Mouse (Mus musculus) forebrain, embryonic 16.5 days (tissue): ENCODE measurements around the gene Csdc2. TPM values are rescaled to one million over a fixed set of nuclear protein-coding genes. Genes with fewer than 3 reads are reported as not detected.
"Not testable (repeated sequence)": the region's sequence is repeated elsewhere in the genome, so short reads cannot be mapped to it uniquely, and the experiment has no call there.

ENCODE experiments used
- ATAC-seq: fragments of 200-750 bp; cut with Nextera tagmentation; 2 replicates; pipeline ENCODE4 v1.8.0; 2017; ENCODE audit warnings: mild to moderate bottlenecking, moderate library complexity
- H3K27ac ChIP-seq: fragments of 300-500 bp; sonication (generic); 2 replicates; pipeline ENCODE4 v1.5.1; 2014; ENCODE audit warnings: low read length, control low read depth
- H3K27me3 ChIP-seq: fragments of 300-500 bp; sonication (generic); replicated peaks from 2 replicates; pipeline ENCODE4 v1.6.1; 2014; ENCODE audit warnings: low read length; ENCODE audit not compliant: control insufficient read depth, insufficient read depth
- H3K36me3 ChIP-seq: fragments of 300-500 bp; sonication (generic); 2 replicates; pipeline ENCODE4 v1.6.1; 2014; ENCODE audit not compliant: control insufficient read depth, insufficient read depth
- H3K4me1 ChIP-seq: fragments of 300-500 bp; sonication (generic); replicated peaks from 2 replicates; pipeline ENCODE4 v1.6.1; 2014; ENCODE audit warnings: low read length; ENCODE audit not compliant: control insufficient read depth, insufficient read depth
- H3K4me2 ChIP-seq: fragments of 300-500 bp; sonication (generic); 2 replicates; pipeline ENCODE4 v1.6.1; 2014; ENCODE audit warnings: mild to moderate bottlenecking, low read length, control low read depth
- H3K4me3 ChIP-seq: fragments of 300-500 bp; sonication (generic); replicated peaks from 2 replicates; pipeline ENCODE4 v1.5.1; 2014; ENCODE audit warnings: mild to moderate bottlenecking, low read length, control low read depth
- H3K9ac ChIP-seq: fragments of 300-500 bp; sonication (generic); replicated peaks from 2 replicates; pipeline ENCODE4 v1.6.1; 2014; ENCODE audit warnings: low read depth, low read length, control low read depth
- H3K9me3 ChIP-seq: fragments of 300-500 bp; sonication (generic); 2 replicates; pipeline ENCODE4 v1.6.1; 2016; ENCODE audit warnings: low read length; ENCODE audit not compliant: control insufficient read depth
- WGBS: fragments of 180-500 bp; shearing (Covaris S2); extraction: QIAGEN DNeasy Blood & Tissue Kit; methylation state at CpG from one replicate; pipeline ENCODE4 v1.1.7; 2014; 5-methylcytosine and 5-hydroxymethylcytosine counted together
- polyA plus RNA-seq: library from polyadenylated mRNA; unstranded; fragments of >200 nt; fragmentation: Nextera tagmentation; extraction: Ambion mirVana; gene quantifications from 2 replicates; pipeline ENCODE4 v1.2.1, GENCODE M21; 2015

The Csdc2 gene
- polyA plus RNA-seq, 1 experiment from 2014 or later: 182 TPM

- 28% methylated on average over 2 of the region's 2 CpGs for WGBS
- no peak overlapping the region for H3K4me2 ChIP-seq
- ATAC-seq: no peak
- no peak overlapping the region for H3K27ac ChIP-seq
- no peak overlapping the region for H3K9ac ChIP-seq
- H3K36me3 ChIP-seq: peaks cover 24% of the 10 kb centered on the region
- H3K4me1 ChIP-seq: no peaks in the 10 kb centered on the region
- no peaks in the 10 kb centered on the region for H3K27me3 ChIP-seq
- no peaks in the 10 kb centered on the region for H3K9me3 ChIP-seq
- no peak overlapping the region for H3K4me3 ChIP-seq
These were observed 31.6 kb upstream of the Csdc2 start for GRCm38 (mm10) chr15:81904939-81905338.

- Histone ChIP-seq H3K4me1 (no peaks in the 10 kb centered on the region), H3K27me3 (no peaks in the 10 kb centered on the region), H3K4me3 (no peak overlapping the region), H3K9me3 (no peaks in the 10 kb centered on the region), H3K9ac (no peak overlapping the region), H3K36me3 (peaks cover 32% of the 10 kb centered on the region), H3K27ac (no peak overlapping the region), H3K4me2 (no peak overlapping the region)
- WGBS: 90% methylated on average over 8 of the region's 8 CpGs
- ATAC-seq: no peak
These were observed 28.6 kb upstream of the Csdc2 start for GRCm38 (mm10) chr15:81907953-81908352.

DNA sequence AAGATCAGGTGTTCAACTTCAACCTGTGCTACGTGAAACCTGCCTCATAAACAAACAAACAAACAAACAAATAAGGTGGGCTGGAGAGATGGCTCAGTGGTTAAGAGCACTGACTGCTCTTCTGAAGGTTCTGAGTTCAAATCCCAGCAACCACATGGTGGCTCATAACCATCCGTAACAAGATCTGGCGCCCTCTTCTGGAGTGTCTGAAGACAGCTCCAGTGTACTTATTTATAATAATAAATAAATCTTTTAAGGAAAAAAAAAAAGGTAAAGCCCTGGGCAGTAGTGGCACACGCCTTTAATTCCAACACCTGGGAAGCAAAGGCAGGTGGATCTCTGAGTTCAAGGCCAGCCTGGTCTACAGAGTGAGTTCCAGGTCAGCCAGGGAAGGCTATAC lies 27.8 kb upstream of the Csdc2 start:
- not testable (repeated sequence) for H3K4me3 ChIP-seq, H3K9me3 ChIP-seq, H3K27ac ChIP-seq, ATAC-seq, H3K9ac ChIP-seq, H3K4me2 ChIP-seq, H3K27me3 ChIP-seq, H3K4me1 ChIP-seq
- H3K36me3 ChIP-seq: peaks cover 36% of the 10 kb centered on the region
- WGBS: 88% methylated on average over 4 of the region's 4 CpGs

DNA sequence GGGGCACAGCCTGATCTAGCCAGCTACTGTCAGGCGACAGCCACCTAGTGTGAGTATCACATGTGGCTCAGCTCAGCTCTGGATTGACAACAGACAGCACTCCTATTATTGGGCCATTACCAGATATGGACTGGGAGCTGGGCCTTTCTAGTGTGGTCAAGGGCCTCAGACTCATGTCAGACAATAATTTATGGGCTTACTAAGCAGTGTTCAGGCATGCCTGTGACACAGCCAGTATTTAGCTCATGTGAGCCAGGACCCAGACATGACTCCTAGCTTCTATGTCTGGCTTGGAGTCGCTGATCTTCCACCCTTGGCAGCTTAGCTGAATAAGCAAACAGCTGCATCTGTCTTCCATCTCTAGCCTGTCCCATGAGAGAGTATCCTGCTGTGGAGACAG lies 24.1 kb upstream of the Csdc2 start:
- no peak overlapping the region for H3K4me3 ChIP-seq
- H3K36me3 ChIP-seq: peaks cover 45% of the 10 kb centered on the region
- no peaks in the 10 kb centered on the region for H3K27me3 ChIP-seq

DNA sequence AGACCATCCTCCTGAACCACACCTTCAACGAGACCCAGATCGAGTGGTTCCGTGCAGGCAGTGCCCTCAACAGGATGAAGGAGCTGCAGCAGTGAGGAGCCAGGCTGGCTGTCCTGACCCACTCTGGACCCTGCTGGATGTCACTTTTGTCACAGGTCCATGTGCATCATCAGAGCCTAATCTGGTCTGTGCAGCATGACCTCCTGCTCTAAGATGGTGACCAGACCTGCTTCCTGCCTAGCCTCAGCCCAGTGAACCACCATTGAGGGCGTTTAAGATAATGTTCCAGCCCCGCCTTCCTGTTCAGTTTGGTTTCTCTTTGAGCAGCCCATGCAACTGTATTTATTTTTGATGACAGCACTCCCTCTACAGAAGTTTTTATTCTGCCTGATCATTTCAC lies 21.9 kb upstream of the Csdc2 start:
- Histone ChIP-seq H3K36me3 (peaks cover 40% of the 10 kb centered on the region), H3K4me1 (no peaks in the 10 kb centered on the region), H3K4me3 (no peak overlapping the region), H3K9ac (no peak overlapping the region), H3K27ac (no peak overlapping the region), H3K4me2 (no peak overlapping the region), H3K9me3 (no peaks in the 10 kb centered on the region), H3K27me3 (no peaks in the 10 kb centered on the region)
- no peak for ATAC-seq
- WGBS: 87% methylated on average over 5 of the region's 5 CpGs

More for the DNA sequence above, 24.1 kb upstream of the Csdc2 start:
- H3K4me2 ChIP-seq: no peak overlapping the region
- no peak for ATAC-seq
- WGBS: 79% methylated on average over 2 of the region's 2 CpGs
- H3K27ac ChIP-seq: no peak overlapping the region
- H3K9ac ChIP-seq: no peak overlapping the region
- H3K9me3 ChIP-seq: no peaks in the 10 kb centered on the region
- H3K4me1 ChIP-seq: no peaks in the 10 kb centered on the region

DNA sequence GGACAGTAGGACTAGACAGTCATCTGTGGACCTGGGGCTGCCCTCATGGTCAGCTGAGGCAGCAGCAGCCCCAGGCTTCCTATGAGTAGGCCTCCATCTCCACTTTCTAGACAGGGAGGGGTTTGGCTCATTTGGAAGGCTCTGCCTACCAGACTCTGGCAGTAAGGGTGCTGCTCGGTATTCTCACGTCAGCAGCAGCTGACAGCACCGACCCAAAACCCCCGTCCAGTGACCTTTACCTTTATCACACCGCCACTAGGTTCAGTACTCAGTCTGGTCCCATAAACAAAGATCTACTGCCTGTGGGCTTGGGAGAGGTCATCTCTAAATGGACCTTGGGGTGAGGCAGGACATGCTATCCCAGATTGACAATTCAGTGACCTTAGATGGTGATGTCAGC lies 20.9 kb upstream of the Csdc2 start:
- ATAC-seq: no peak
- Histone ChIP-seq H3K4me3 (no peak overlapping the region), H3K36me3 (peaks cover 32% of the 10 kb centered on the region), H3K4me1 (no peaks in the 10 kb centered on the region; the same call in 1 of the 2 replicates), H3K27ac (no peak overlapping the region), H3K9me3 (no peaks in the 10 kb centered on the region), H3K9ac (no peak overlapping the region), H3K27me3 (no peaks in the 10 kb centered on the region), H3K4me2 (no peak overlapping the region)
- 89% methylated on average over 5 of the region's 5 CpGs for WGBS

DNA sequence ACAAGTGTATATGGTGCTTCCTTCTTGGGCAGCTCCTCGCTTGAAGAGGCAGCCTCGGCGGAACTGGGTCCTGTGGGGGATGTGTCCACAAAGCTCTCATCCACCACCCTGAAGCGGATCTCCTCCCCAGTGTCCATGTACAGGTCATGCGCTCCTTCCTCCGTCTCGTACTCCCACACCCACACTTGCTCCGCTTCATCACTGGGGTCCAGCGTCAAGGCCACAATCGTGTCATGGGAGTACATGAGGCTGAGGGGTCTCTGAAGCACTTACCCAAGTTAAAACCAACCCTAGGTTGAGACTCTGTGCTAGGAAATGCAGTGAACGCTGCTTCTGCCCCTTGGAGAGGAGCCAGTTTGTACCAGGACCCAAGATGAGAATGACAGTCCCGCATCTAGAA lies 19.4 kb upstream of the Csdc2 start:
- WGBS: 93% methylated on average over 12 of the region's 12 CpGs
- Histone ChIP-seq H3K4me2 (no peak overlapping the region), H3K4me1 (peaks cover 10% of the 10 kb centered on the region), H3K27ac (no peak overlapping the region), H3K9me3 (no peaks in the 10 kb centered on the region), H3K4me3 (no peak overlapping the region), H3K27me3 (no peaks in the 10 kb centered on the region), H3K9ac (no peak overlapping the region), H3K36me3 (peaks cover 28% of the 10 kb centered on the region)
- no peak for ATAC-seq

DNA sequence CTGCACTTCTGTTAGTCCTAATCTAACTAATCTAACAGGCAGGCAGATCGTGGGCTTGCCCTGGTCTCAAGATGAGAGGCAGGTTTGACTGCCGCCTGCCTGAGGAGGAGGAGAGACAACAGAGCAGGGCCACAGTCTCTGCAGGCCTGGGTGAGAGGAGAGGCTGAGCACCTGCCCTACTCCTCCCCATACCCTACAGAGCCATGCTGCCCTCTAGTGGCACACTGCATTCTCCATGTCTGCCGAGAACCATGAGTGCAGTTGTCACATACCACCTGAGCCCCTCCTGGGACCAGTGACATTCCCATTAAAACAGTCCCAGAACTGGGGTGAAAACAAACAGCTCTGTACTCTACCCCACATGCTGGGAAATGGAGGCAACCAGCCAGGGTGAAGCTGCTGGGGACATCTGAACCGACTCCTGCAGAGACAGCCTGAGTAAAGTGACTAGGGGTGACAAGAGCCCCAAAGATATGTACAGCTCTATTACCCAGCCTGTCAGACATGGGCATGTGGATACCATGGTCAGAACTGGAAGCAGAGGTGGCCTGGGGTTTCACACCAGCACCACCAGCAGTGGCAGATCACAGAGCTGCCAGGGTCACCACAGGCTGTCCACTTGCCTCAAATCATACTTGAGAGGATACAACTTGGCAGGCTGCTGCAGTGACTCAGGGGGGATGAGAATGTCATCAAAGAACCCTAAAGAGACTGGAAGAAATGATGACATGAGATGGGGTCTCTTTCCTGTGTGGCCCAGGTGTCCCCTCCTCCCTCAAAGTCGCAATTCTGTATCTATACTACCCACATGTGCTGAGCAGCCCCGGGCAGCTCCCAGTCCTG lies 18.7 kb upstream of the Csdc2 start:
- peaks cover 25% of the 10 kb centered on the region for H3K36me3 ChIP-seq
- H3K27ac ChIP-seq: no peak overlapping the region
- H3K9ac ChIP-seq: no peak overlapping the region
- no peaks in the 10 kb centered on the region for H3K27me3 ChIP-seq
- ATAC-seq: peak; percentile 36; the same call in 1 of the 2 replicates
- H3K9me3 ChIP-seq: no peaks in the 10 kb centered on the region
- 55% methylated on average over 6 of the region's 6 CpGs for WGBS
- H3K4me1 ChIP-seq: peaks cover 10% of the 10 kb centered on the region
- H3K4me2 ChIP-seq: no peak overlapping the region
- H3K4me3 ChIP-seq: no peak overlapping the region

- Histone ChIP-seq H3K4me3 (no peak overlapping the region), H3K9me3 (no peaks in the 10 kb centered on the region), H3K36me3 (peaks cover 14% of the 10 kb centered on the region), H3K4me2 (no peak overlapping the region), H3K27me3 (no peaks in the 10 kb centered on the region), H3K4me1 (peaks cover 19% of the 10 kb centered on the region), H3K9ac (no peak overlapping the region), H3K27ac (no peak overlapping the region)
- 82% methylated on average over 5 of the region's 5 CpGs for WGBS
- ATAC-seq: no peak
These were observed 17.5 kb upstream of the Csdc2 start for GRCm38 (mm10) chr15:81919062-81919461.
